Mouse (Mus musculus): ENCODE results near the gene Tagap. TPM values are rescaled to one million over a fixed set of nuclear protein-coding genes. Genes with fewer than 3 reads are reported as not detected.
"Not testable (repeated sequence)": the region's sequence is repeated elsewhere in the genome, so short reads cannot be mapped to it uniquely, and the experiment has no call there.

Gene Tagap
- polyA plus RNA-seq, 1 experiment, result 1.0 TPM

GRCm38 (mm10) chr17:7983484-7983883 lies 57.7 kb downstream of the Tagap start:
- not testable (repeated sequence) for H3K4me2 ChIP-seq (ENCODE audit: low read depth); H3ac ChIP-seq (ENCODE audit: control insufficient read depth, insufficient read length); H3K4me3 ChIP-seq; H3K79me2 ChIP-seq (ENCODE audit: control insufficient read depth, insufficient read depth); H3K27me3 ChIP-seq (ENCODE audit: control insufficient read depth, insufficient read depth, insufficient read length); H3K36me3 ChIP-seq (ENCODE audit: control insufficient read depth, insufficient read depth)

Other genes with a start within 250 kb of the Tagap start
- 6.2 TPM for gene Fndc1, start 98.7 kb upstream of the Tagap start, polyA plus RNA-seq (2012; fragmentation: generic; extraction: Trizol)
- 53.7 TPM for gene Rsph3a, start 19.6 kb downstream of the Tagap start, polyA plus RNA-seq (2012; fragmentation: generic; extraction: Trizol)
- not detected for gene Gm49673, start 221.8 kb downstream of the Tagap start, polyA plus RNA-seq (2012; fragmentation: generic; extraction: Trizol)
- gene Rnaset2a, start 222.1 kb downstream of the Tagap start, polyA plus RNA-seq (2012; fragmentation: generic; extraction: Trizol), result 151 TPM
- 5.3 TPM for gene Fgfr1op, start 239.5 kb downstream of the Tagap start, polyA plus RNA-seq (2012; fragmentation: generic; extraction: Trizol)

All from myocyte (in vitro differentiated cells).